Mouse (Mus musculus) embryo, embryonic 11.5 days (tissue): ENCODE results near the gene Myo10.

Experiments
- DNase-seq: peaks from one replicate; pipeline ENCODE4 v3.0.0-alpha.2; 2012; ENCODE audit warnings: low read depth, low spot score

Gene Myo10

GRCm38 (mm10) chr15:25611178-25611577, 11.1 kb upstream of the Myo10 start:
- DNase-seq: no peak

- no peak for DNase-seq
Observed at GRCm38 (mm10) chr15:25620560-25620959, 1.8 kb upstream of the Myo10 start.

- no peak for DNase-seq
Observed at GRCm38 (mm10) chr15:25621351-25622199, 750 bp upstream of the Myo10 start.

- no peak for DNase-seq
Observed at GRCm38 (mm10) chr15:25622867-25623471, 644 bp downstream of the Myo10 start.

- DNase-seq: no peak
Observed at GRCm38 (mm10) chr15:25623556-25624180, 1.3 kb downstream of the Myo10 start.

GRCm38 (mm10) chr15:25624263-25624662, 1.9 kb downstream of the Myo10 start:
- DNase-seq: no peak

- no peak for DNase-seq
Observed at GRCm38 (mm10) chr15:25625471-25625870, 3.1 kb downstream of the Myo10 start.

GRCm38 (mm10) chr15:25627012-25627411, 4.7 kb downstream of the Myo10 start:
- DNase-seq: no peak

GRCm38 (mm10) chr15:25628251-25628650, 5.9 kb downstream of the Myo10 start:
- no peak for DNase-seq

- no peak for DNase-seq
Observed at GRCm38 (mm10) chr15:25630716-25631115, 8.4 kb downstream of the Myo10 start.

- DNase-seq: no peak
Observed at GRCm38 (mm10) chr15:25631332-25631731, 9.0 kb downstream of the Myo10 start.

GRCm38 (mm10) chr15:25632902-25633301, 10.6 kb downstream of the Myo10 start:
- no peak for DNase-seq

GRCm38 (mm10) chr15:25633674-25634340, 11.5 kb downstream of the Myo10 start:
- DNase-seq: no peak

- no peak for DNase-seq
Observed at GRCm38 (mm10) chr15:25637727-25638126, 15.4 kb downstream of the Myo10 start.

GRCm38 (mm10) chr15:25639217-25639616, 16.9 kb downstream of the Myo10 start:
- DNase-seq: no peak

GRCm38 (mm10) chr15:25640840-25641752, 18.8 kb downstream of the Myo10 start:
- no peak for DNase-seq

- no peak for DNase-seq
Observed at GRCm38 (mm10) chr15:25642214-25643058, 20.1 kb downstream of the Myo10 start.

GRCm38 (mm10) chr15:25645862-25646261, 23.5 kb downstream of the Myo10 start:
- DNase-seq: no peak

- no peak for DNase-seq
Observed at GRCm38 (mm10) chr15:25648287-25648686, 26.0 kb downstream of the Myo10 start.

GRCm38 (mm10) chr15:25650371-25650770, 28.0 kb downstream of the Myo10 start:
- no peak for DNase-seq
